Mouse (Mus musculus) megakaryocyte, embryonic 14.5 days (primary cell): Measurements from ENCODE around the gene Ctxn1.

Experiments
- FLI1 ChIP-seq: IDR thresholded peaks from 2 replicates; pipeline ENCODE4 v1.6.1; 2012; ENCODE audit warnings: low read length, inconsistent platforms, mixed read lengths
- GATA1 ChIP-seq: IDR thresholded peaks from 3 replicates; pipeline ENCODE4 v1.6.1; 2012; ENCODE audit warnings: mixed read lengths, low read length, inconsistent platforms, borderline replicate concordance

GRCm38 (mm10) chr8:4256911-4257310 lies 2.2 kb downstream of the Ctxn1 start:
- TF ChIP-seq GATA1, result no peak
- TF ChIP-seq FLI1, result no peak
